Mouse (Mus musculus) activated CD4-positive, CD25-positive, alpha-beta regulatory T cell, adult 4 months (primary cell): ENCODE data around the gene Htatip2. TPM values are rescaled to one million over a fixed set of nuclear protein-coding genes. Genes with fewer than 3 reads are reported as not detected.

Source experiments
- ATAC-seq: one replicate; pipeline ENCODE4 v1.8.0; 2017
- polyA plus RNA-seq, 2 experiments: library from polyadenylated mRNA; unstranded; fragments of 100-300 nt; shearing (Covaris generic); gene quantifications; one replicate each; pipeline ENCODE4 v1.2.1; 2017

Htatip2 gene
- polyA plus RNA-seq, result 10 to 100 TPM; 38.4 to 46.6 TPM

GRCm38 (mm10) chr7:49758934-49759571 lies at the start of gene Htatip2:
Htatip2 (plus strand) TSS chr7:49759115.
- peak; percentile 89 for ATAC-seq

- no peak for ATAC-seq
Measured at GRCm38 (mm10) chr7:49709381-49710021, 49.4 kb upstream of the Htatip2 start.

GRCm38 (mm10) chr7:49717942-49718733 lies 40.8 kb upstream of the Htatip2 start:
- ATAC-seq, result no peak

GRCm38 (mm10) chr7:49734342-49734741 lies 24.6 kb upstream of the Htatip2 start:
- ATAC-seq, result no peak

DNA sequence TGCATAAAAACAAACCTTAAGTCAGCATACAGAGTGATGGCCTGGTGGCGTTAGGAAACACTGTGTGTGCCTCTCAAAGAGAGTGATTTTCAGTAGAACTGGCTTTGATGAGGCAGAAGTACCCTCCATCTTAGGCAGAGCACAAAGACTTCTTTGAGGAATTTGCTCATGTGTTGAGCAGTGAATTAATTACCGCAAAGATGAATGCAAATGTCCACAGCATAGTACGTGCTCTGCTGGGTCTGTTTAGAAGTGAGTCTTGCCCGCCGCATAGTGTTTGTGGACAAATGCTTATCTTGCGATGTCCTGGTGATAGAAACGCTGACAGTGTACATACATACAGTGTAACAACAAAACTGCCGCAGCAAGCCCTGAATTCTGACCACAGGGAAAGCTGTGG lies 19.5 kb upstream of the Htatip2 start:
- no peak for ATAC-seq

DNA sequence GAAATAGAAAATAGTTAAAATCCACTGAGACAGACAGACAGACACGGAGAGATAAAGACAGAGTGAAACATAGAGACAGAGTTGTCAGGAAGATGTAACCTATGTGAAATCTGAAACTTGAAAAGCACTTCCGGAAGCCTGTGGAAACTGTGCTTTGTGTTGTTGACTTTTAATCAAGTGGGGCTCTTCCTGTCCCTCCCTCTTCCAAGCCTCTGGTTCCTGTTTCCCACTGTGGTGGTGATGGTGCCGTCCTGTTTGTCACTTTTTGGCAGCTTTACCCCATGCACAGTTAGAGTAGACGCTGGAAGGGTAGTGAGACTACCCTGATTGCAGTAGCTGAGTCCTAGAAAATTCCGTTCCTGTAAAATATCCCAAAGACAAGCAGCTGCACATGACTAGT lies 17.4 kb upstream of the Htatip2 start:
- ATAC-seq, result peak; percentile 95

- no peak for ATAC-seq
Measured at GRCm38 (mm10) chr7:49741923-49742322, 17.0 kb upstream of the Htatip2 start.

DNA sequence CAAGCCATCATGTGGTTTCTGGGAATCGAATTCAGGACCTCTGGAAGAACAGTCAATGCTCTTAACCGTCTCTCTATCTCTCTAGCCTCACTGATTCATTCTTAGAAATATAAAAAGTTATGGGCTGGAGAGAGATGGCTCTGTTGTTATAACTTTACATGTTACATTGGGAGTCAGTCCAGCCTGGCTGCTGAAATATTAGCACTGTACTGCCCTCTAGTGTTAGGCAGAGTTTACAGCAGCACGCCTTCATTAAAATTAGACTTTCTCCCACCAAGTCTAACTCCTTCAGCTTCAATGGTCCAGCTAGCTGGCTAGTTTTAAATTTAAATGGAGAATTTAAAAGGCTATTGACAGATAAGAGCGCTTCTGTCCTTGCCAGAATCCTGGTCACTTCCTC lies 7.8 kb upstream of the Htatip2 start:
- peak; percentile 43 for ATAC-seq

GRCm38 (mm10) chr7:49752730-49753506 lies 6.0 kb upstream of the Htatip2 start:
- ATAC-seq, result peak; percentile 44

- peak; percentile 44 for ATAC-seq
Measured at GRCm38 (mm10) chr7:49754767-49755166, 4.1 kb upstream of the Htatip2 start.

- no peak for ATAC-seq
Measured at GRCm38 (mm10) chr7:49762605-49763004, 3.7 kb downstream of the Htatip2 start.

GRCm38 (mm10) chr7:49764011-49764716 lies 5.2 kb downstream of the Htatip2 start:
- no peak for ATAC-seq

GRCm38 (mm10) chr7:49766166-49766565 lies 7.3 kb downstream of the Htatip2 start:
- no peak for ATAC-seq

GRCm38 (mm10) chr7:49768509-49768908 lies 9.6 kb downstream of the Htatip2 start:
- no peak for ATAC-seq

DNA sequence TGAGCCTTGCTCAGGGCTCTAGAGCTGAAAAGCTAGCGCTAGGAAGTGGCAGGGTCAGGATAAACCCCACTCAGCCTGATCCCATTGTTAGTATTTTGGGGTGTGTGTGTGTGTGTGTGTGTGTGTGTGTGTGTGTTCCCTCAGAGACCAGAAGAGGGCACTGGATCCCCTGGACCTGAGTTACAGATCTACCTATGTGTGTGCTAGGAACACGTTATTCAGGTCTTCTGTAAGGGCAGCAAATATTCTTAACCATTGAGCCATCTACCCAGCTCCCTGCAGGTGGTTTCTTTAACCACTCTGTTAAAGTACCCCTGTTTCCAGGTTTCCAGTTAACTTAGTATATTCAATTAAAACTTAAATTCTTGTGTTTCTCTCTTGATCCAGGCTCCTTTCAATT lies 15.5 kb downstream of the Htatip2 start:
- ATAC-seq, result no peak

- no peak for ATAC-seq
Measured at GRCm38 (mm10) chr7:49777585-49777984, 18.7 kb downstream of the Htatip2 start.

DNA sequence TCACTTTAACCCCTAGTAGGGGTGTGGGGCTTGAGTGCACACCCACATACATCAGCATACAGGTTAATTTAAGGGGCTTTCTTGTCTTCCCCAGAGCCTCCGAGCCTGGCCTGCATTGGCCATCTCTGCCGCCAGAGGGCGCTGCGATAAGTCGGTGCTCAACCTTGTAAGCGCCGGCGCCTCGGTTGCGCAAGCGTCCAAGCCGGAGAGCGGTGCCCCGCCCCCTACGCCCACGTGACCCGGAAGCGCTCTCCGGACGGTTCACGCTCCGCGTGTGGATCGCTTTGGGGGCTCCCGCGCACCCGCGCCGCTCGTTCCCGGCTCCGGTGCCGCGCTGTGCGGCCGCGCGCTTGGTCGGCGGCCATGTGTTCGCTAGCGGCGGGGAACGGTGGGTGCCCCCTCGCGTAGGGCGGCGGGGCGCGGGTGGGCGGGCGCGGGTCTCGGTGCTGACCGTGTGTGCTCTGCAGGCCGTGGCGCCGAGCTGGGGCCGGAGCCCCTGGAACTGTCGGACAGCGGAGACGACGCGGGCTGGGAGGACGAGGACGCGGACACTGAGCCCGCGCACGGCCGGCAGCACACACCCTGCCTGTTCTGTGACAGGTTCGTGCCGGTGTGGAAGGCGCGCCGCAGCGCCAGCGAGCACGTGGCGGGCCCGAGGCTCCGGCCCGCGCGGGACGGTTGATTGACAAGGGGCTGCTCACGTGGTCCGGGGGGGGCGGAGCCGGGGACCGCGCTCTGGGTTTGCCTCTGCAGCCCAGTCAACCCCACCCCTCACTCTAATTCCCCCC lies 19.4 kb downstream of the Htatip2 start, which contains the start of gene Prmt3:
Gene Prmt3, plus strand, starts transcription at position 233 of the 788 bp plus-strand sequence.
- peak; percentile 95 for ATAC-seq

- no peak for ATAC-seq
Measured at GRCm38 (mm10) chr7:49778904-49779615, 20.1 kb downstream of the Htatip2 start.

DNA sequence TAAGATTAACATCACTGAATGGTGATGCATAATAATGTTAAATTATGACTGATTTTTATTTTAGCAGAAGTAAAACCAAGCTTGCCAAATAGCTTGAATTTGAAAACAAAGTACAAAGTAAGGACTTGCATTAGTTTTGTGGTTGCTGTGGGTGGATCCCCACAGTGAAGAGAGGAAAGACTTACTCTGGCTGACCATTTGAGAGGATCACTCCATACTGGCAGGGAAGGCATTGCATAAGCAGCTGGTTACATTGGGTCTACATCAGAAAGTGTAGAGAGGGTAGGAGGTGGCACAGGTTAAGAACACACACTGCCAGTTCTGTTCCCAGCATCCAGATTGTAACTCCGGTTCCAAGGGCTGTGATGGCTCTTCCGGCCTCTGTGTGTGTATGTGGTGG lies 24.1 kb downstream of the Htatip2 start:
- no peak for ATAC-seq

DNA sequence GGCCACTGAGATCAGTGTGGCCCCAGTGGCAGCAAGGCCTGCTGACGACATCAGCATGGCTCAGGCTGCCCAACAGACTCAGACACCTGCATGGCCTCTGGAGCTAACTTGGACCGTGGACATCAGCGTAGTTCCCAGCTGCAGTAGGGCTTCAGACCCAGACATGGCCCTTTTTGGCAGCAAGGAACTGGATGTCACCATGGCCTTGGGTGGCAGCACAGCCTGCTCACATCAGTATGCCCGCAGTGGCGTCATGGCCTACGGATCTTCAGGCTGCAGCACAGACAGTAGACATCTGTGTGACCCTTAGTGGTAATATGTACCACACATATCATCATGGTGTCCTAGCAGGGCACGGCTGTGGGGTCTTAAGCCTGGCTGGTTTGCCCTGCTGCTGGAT lies 26.2 kb downstream of the Htatip2 start:
- no peak for ATAC-seq
